Mouse (Mus musculus) C2C12 (cell line): ENCODE measurements around the gene Ptpn7.

Experiments used
- CEBPB ChIP-seq: IDR thresholded peaks from one replicate; pipeline ENCODE4 v1.6.1; 2011; ENCODE audit warnings: low read depth, mild to moderate bottlenecking, control low read depth, moderate library complexity
- CTCF ChIP-seq: IDR thresholded peaks from one replicate; pipeline ENCODE4 v1.5.1; 2011; ENCODE audit not compliant: control insufficient read depth, insufficient read depth, insufficient read length
- FOSL1 ChIP-seq: IDR thresholded peaks from one replicate; pipeline ENCODE4 v1.8.0; 2011; ENCODE audit warnings: mild to moderate bottlenecking, low read length; ENCODE audit not compliant: poor library complexity, insufficient read depth, severe bottlenecking
- MAX ChIP-seq: IDR thresholded peaks from one replicate; pipeline ENCODE4 v1.6.1; 2011; ENCODE audit warnings: mild to moderate bottlenecking, control low read depth
- MYOD1 ChIP-seq: IDR thresholded peaks from one replicate; pipeline ENCODE4 v1.6.1; 2011; ENCODE audit warnings: low read depth; ENCODE audit not compliant: control insufficient read depth, insufficient read length
- MYOG ChIP-seq: IDR thresholded peaks from one replicate; pipeline ENCODE4 v1.6.1; 2011; ENCODE audit not compliant: control insufficient read depth, insufficient read length; ENCODE audit errors: extremely low read depth
- USF1 ChIP-seq: IDR thresholded peaks from one replicate; pipeline ENCODE4 v1.6.1; 2011; ENCODE audit warnings: low read depth, mild to moderate bottlenecking, control low read depth, moderate library complexity

- TF ChIP-seq USF1 (no peak), MAX (no peak), CTCF (no peak), CEBPB (no peak), MYOD1 (no peak), FOSL1 (no peak), MYOG (no peak)
Observed at GRCm38 (mm10) chr1:135086015-135086414, 46.5 kb upstream of the Ptpn7 start.
